Mouse (Mus musculus) layer of hippocampus, adult 9-10 months (tissue): ENCODE measurements around the gene Tns3.

Experiments used
- DNase-seq: peaks from one replicate; pipeline ENCODE4 v3.0.0; 2022; ENCODE audit warnings: low spot score

The Tns3 gene

GRCm38 (mm10) chr11:8679221-8679620 lies 14.9 kb upstream of the Tns3 start:
- DNase-seq: no peak

- DNase-seq: no peak
Observed at GRCm38 (mm10) chr11:8678260-8678995, 14.1 kb upstream of the Tns3 start.

DNA sequence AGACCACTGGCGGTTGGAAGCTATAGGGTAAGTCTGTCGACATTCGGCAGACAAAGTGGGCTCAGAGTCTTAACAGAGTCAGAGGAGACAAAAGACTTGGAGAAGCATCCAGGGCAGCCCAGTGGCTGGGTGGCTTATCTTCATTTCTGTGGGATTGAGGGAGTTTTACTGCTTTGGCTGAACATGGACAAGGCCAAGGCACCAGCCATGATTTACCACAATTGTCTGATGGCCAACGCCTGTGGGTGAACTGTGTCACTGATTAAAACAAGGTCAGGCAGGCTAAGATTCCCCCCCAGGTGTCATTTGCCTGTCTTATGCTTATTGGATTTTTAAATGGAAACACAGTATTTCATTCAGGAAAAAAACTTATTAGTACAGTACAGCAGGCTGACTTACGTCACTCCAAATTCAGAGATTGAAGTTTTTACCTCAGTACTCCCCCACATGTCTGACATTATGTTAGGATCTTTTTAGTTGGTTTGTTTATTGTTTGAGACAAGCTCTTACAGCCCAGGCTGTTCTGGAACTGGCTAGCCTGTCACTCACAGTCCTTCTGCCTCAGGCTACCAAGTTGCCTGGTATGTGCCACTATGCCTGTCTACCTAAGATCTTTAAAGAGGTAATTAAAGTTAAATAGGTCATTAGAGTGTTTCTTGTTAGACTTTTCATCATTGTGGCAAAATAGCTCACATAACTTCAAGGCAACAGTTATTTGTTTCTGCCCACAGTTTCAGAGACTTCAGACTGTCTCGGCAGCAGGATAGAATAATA lies 11.6 kb upstream of the Tns3 start:
- DNase-seq: no peak

DNA sequence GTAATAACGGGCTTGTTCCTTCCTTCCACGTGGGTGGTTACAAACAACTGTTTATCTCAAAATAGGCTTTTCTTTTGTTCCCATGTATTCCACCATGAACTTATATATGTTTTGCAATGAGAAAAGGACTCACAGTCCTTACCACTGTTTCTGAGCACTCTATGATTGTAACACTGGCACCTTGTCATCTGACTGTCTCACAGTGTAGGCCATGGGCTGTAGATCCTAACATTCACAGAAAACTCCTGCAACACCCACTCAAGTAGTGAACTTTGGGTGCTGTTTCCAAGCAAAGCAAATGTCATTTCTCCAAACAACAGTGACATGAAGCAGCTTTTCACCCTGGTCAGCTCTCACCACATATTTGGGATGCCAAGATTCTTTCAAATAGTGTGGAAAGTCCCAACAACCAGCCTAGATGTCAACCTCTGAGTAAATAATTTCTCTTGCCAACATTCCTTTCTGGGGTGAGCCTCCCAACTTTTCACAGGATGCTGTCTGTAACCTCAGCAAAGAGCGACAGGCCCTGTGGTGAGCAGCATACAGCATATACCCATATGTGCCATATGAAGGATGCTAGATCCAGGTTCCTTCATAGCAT lies 10.3 kb upstream of the Tns3 start:
- DNase-seq: no peak

DNA sequence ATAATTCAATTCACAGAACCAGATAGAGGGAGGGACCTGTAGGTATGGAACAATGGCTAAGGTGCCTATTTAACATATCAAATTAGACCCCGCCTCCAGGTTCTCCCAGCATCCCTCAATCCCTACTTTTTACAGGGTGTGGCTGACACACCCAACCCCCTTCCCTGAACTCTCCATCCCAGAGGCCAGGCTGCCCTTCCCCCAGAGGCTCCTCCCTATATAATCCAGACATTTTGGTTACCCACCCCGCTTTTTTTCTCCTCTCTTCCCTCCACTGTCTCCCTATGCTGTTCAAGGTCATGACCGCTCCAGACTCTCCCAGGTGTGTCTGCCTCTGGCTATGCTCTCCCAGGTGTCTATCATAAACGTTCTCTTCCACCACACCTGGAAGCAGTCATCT lies 7.4 kb upstream of the Tns3 start:
- no peak for DNase-seq

GRCm38 (mm10) chr11:8669138-8669537 lies 4.8 kb upstream of the Tns3 start:
- DNase-seq: no peak

DNA sequence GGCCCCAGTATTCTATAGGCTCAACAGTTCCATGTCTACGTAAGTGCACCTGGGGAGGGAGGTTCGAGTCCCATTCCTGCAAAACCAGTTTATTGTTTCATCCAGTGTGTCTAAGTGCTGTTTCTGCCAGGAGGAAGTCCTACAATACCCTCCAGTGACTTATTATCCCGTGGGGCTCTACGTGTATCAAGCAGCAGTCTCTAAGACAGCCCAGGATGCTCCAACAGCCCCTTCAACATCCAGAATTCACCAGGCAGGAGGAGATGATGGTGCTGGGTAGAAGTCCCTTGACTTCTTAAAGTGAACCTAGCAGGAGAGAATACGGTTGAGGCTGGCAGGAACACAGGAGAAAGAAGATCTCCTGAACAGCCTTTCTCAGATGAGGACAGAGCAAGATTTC lies 462 bp upstream of the Tns3 start:
- no peak for DNase-seq

GRCm38 (mm10) chr11:8663444-8664392 lies 617 bp downstream of the Tns3 start:
- DNase-seq: no peak

DNA sequence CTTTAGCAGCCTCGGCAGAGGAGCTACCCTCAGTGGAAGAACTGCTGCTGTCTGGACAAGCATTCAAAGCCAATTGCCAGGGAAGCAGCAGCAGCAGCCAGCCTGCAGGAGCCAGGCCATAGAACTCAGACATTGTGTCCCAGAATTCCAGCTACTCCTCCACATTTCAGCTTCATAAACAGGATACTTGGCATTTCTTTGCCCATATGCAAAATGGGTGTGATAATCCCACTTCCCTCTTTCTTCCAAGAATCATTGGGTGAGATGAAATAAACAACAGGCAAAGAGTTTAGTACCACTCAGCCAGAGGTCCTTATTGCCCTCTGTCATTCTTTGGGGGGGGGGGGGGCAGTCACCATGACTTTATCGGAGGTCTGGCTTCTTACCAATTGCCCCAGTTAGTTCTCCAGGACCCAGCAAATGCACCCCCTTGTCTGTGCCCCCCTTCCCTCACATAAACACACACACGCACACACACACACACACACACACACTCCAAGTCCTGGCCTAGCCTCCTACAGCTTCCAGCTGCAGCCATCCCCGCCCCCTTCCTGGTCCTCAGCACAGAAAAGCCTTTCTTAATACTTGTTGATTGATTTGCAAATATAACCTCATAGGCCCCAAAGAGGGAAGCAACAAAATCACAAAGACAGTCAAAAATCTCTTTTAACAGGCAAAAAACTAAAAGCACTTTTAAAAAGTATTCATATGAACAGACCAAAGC lies 1.5 kb downstream of the Tns3 start:
- DNase-seq: no peak

DNA sequence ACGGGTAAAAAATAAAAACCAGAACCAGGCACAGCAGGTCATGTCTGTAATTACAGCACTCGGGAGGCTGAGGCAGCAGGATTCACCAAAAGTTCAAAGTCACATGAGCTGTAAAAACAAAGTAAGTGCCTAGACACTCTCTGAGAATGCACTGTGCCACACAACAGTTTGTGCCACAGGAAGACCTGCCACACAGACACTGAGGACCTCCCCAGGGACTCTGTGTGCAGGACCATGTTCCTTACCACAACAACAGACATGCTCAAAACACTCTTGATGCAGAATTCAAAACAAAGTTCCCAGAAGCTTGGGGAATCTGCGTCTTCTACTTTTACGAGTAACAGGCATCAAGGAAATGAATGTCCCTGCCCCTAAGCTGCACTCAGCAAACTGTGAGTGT lies 3.4 kb downstream of the Tns3 start:
- no peak for DNase-seq

DNA sequence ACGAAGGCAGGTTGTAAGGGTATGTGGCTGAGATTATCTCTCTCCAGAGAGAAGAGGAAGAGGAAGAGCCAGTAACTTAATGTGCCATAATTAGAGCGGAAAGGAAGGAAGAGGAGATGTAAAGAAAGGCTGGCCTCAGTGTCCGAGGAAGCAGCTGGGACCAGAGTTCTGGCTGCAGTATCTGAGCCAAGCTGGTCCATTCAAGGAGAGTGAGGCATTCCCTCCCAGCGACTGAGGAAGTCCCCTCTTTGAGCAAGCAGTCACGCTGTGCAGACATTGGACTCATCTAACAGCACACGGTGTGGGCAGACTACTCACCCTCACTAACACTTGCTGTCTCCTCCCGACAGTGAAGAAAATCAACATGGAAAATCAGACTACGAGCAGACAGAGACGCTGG lies 4.5 kb downstream of the Tns3 start:
- no peak for DNase-seq

DNA sequence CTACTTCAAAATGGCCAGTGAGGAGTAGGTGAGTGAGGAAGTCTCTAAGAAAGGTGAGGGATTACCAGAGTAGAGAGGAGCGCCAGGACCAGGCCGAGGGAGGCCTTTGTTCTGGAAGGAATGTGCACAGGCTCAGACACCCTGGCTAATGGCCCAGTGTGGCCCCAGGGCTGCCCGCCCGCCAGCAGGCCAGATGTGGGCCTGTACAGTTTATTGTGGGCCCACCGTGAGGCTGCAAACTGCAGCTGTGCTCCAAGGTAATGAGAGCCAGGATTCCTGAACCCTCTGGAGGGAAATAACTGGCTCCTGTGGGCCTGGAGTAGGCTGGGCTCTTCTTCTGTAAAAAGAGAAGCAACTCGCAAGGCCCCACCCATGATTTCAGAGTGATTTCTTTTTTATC lies 5.3 kb downstream of the Tns3 start:
- DNase-seq: no peak

- no peak for DNase-seq
Observed at GRCm38 (mm10) chr11:8657493-8657892, 6.8 kb downstream of the Tns3 start.

DNA sequence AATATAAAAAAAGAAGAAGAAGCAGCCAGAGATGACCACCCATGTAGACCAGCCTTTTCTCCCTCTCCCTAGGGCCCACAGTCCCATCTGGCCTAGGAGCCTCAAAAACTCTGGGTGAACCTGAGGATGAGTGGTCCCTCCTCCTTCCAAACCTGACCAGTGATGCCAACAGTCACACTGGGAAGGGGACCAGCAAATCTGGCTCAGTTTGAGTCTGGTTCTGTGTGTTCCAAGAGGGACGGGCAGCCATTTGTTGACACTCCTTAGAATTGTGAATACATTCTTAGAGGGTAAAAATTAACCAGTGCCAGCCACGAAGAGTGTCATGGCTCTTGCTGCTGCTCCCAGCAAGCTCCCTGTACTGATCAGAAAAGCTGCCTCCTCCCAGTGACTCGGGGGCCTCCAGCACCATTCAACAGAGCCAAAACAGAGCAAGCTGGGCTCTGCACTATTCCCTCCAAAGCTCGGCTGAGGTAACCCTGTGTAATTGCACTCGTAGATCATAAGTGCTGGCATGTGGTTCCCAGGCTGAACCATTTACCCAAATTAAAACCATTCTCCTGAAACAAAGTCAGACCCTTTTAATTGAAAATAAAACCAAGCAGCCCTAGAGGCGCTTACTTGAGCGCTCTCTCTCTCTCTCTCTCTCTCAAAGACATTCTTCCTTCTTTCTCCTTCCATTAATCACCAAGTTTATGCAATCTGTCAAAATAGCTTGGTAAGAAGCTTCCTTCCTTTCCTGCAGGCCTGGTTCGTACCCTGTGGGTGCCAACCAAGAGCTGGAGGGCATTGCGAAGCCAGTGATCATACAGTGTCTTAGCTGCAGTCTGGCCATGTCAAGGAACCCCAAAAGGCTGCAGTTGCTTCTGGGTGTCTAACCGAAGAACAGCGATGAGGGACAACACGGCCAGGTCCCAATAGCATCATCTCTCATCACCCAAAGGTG lies 7.6 kb downstream of the Tns3 start:
- DNase-seq: no peak

DNA sequence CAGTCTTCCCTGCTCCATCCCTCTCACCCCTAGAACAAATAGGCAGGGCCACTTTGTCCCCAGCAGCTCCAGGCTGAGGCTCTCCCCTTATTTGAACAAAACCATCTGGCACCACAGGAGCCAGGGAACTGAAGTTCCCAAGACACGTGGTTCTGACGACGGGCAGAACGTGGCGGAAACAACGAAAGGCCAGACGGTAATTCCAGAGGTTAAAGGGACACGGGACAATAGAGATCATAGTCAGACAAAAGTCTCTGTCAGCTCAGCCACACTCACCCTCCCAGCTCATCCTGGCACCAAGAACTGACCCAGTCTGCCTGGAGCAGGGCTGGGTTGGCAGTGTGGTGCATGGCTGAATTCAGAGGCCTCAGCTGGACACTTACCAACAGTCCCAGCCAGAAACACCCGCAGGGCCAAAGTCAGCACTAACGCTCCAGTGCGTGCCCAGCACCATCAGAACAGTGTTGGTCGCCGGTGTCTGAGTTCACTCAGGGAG lies 10.5 kb downstream of the Tns3 start:
- DNase-seq: no peak

DNA sequence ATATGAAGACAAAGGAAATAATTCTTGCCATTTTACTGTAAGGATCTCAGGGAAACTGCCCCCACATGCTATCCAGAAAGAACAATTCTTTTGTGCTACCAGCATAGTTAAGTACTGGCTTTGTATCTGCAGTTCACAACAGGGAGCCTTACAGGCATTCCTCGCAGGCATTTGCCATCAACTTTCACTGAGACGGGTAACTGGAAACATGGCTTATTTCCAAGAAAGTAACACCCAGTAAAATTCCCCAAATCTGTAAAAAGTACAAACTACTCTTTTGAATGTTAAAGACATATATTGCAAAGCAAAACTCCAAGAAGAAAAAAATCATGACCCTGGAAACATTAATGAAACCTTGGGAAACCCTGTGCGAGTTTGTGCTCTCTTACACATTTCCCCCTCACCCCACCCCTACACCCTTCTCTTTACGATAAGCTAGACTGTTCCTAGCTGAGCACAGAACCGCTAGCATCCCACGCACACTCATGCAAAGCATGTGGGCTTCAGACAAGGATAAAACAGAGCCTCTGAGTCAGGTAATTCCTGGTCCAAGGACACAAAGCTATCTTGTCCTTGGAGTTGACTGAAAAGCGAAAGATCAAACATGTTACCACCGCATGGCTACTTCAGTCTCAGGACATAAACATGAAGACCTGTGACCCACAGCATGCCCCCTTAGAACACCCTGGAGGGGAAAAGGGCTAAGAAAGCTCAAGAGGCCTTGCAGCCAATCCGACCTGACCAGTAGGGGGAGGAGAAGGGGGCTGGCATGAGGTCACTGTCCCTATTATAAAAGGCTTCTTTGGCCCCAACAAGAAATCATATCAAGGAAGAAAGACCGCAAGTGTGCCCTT lies 11.3 kb downstream of the Tns3 start:
- DNase-seq: no peak

DNA sequence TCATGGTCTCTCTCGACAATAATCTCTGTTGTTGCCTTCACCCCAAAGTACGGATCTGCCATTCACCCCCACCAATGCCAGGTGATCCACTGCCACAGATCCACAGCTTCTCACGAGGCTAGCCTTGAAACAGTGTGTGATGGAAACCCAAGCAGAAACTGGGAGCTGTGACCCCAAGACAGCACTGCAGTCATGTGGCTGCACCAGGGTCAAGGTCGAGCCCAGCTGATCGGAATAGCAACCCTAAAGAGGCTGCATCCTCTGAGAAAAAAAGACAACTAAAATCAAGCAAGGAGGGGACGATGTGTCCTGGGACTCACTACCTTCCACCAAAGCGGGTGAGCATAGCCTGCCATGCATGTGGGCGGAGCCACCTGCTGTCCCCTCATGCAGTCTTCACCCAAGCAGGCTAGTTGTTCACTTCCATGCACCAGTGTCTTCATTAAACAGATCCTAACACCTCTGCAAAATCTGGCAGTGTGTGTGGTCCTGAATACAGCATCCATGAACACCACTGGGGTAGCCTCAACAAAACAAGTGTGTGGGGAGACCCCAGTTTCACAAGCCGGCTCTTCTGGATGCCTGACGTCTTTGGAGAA lies 12.1 kb downstream of the Tns3 start:
- no peak for DNase-seq

- no peak for DNase-seq
Observed at GRCm38 (mm10) chr11:8651448-8652035, 12.8 kb downstream of the Tns3 start.
